Mouse (Mus musculus) heart, postnatal 10 days (tissue): ENCODE results near the gene Tbx5. TPM values are rescaled to one million over a fixed set of nuclear protein-coding genes. Genes with fewer than 3 reads are reported as not detected.

Experiments
- DNase-seq, 2 experiments: peaks; one replicate each; pipeline ENCODE4 v3.0.0; 2021
- intact Hi-C: fragments of 180-260 bp; cut with DNase I; formaldehyde crosslinking; loops from one replicate; pipeline ENCODE4 v1.15.1; 2025
- total RNA-seq, 2 experiments: library from RNA; stranded (reverse); gene quantifications; 2 replicates each; pipeline ENCODE4 v1.2.3; 2021

Tbx5 gene
- total RNA-seq, 2 experiments from 2014 or later: 28.0 to 32.2 TPM

DNA sequence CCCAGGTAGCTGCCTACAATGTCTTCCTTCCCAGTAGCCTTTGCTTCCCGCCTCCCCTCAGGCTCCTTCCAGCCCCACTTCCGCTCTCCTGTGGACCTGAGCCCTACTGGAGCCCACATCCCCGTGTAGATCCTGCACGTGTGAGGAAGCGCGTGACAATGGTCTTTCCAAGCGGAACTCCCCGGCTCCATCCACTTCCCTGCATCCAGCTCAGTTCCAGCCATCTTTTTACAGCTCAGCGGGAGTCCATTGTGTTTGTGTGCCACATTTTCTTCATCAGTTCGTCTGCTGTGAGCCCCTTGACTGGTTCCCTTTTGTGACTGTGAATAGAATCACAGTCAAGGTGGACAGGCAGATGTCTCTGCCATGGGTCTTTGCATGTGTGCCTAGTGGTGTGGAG lies 88.5 kb downstream of the Tbx5 start:
- intact Hi-C loops: no loop called here

DNA sequence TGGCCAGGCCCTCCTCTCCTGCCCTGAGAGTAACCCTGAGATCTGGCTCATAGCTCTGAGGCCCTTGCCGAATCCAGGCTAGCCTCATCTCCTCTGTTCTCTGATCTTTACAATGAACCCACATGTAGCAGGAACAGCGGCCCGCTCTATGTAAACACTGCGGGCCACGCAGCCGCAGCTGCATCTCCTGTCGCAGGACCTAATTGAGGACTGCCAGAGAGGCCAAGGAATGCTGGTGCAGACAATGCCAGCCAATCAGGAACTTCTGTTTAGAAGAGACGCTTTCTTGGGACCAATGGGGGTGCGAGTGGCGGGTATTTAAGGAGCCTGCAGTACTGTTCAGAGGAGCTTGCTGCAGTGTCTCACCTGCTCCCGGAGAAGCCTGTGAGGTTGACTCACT lies 89.8 kb downstream of the Tbx5 start:
- DNase-seq: no peak
- intact Hi-C loops: no loop called here

More for the DNA sequence above, 88.5 kb downstream of the Tbx5 start:
- no peak for DNase-seq

Other genes starting within 250 kb of the Tbx5 start
- gene Tbx3, start 162.0 kb upstream of the Tbx5 start, total RNA-seq: 10 to 100 TPM; 18.8 to 20.4 TPM